Mouse (Mus musculus) embryonic facial prominence, embryonic 11.5 days (tissue): ENCODE data around the gene Helz. TPM values are rescaled to one million over a fixed set of nuclear protein-coding genes. Genes with fewer than 3 reads are reported as not detected.

Experiments used
- ATAC-seq: fragments of 200-750 bp; cut with Nextera tagmentation; replicated peaks from 2 replicates; pipeline ENCODE4 v1.8.0; 2017; ENCODE audit warnings: low read depth; ENCODE audit not compliant: insufficient number of reproducible peaks, low FRiP score, low TSS enrichment
- DNase-seq: peaks from one replicate; pipeline ENCODE4 v3.0.0-alpha.2; 2015; ENCODE audit warnings: low spot score
- H3K27ac ChIP-seq: fragments of 300-500 bp; sonication (generic); replicated peaks from 2 replicates; pipeline ENCODE4 v1.5.1; 2014; ENCODE audit warnings: mild to moderate bottlenecking, low read depth, low read length, control low read depth
- H3K27me3 ChIP-seq: fragments of 300-500 bp; sonication (generic); 2 replicates; pipeline ENCODE4 v1.6.1; 2014; ENCODE audit warnings: mild to moderate bottlenecking, low read length, moderate library complexity, mixed read lengths; ENCODE audit not compliant: control insufficient read depth, insufficient read depth
- H3K36me3 ChIP-seq: fragments of 300-500 bp; sonication (generic); replicated peaks from 2 replicates; pipeline ENCODE4 v1.6.1; 2014; ENCODE audit warnings: low read depth, mild to moderate bottlenecking, low read length, moderate library complexity, mixed read lengths; ENCODE audit not compliant: control insufficient read depth, insufficient read depth
- H3K4me1 ChIP-seq: fragments of 300-500 bp; sonication (generic); 2 replicates; pipeline ENCODE4 v1.6.1; 2014; ENCODE audit warnings: low read length, mixed read lengths; ENCODE audit not compliant: control insufficient read depth, insufficient read depth
- H3K4me2 ChIP-seq: fragments of 300-500 bp; sonication (generic); 2 replicates; pipeline ENCODE4 v1.6.1; 2014; ENCODE audit warnings: low read depth, mild to moderate bottlenecking, control low read depth, low read length, moderate library complexity
- H3K4me3 ChIP-seq: fragments of 300-500 bp; sonication (generic); 2 replicates; pipeline ENCODE4 v1.5.1; 2014; ENCODE audit warnings: low read depth, low read length, control low read depth
- H3K9ac ChIP-seq: fragments of 300-500 bp; sonication (generic); replicated peaks from 2 replicates; pipeline ENCODE4 v1.6.1; 2014; ENCODE audit warnings: mild to moderate bottlenecking, control low read depth, low read length
- H3K9me3 ChIP-seq: fragments of 300-500 bp; sonication (generic); replicated peaks from 2 replicates; pipeline ENCODE4 v1.6.1; 2016; ENCODE audit warnings: mild to moderate bottlenecking, low read length, inconsistent platforms, mixed read lengths; ENCODE audit not compliant: control insufficient read depth
- WGBS: fragments of 180-500 bp; shearing (Covaris S2); extraction: QIAGEN DNeasy Blood & Tissue Kit; methylation state at CpG from one replicate; pipeline ENCODE4 v1.1.7; 2014; 5-methylcytosine and 5-hydroxymethylcytosine counted together
- polyA plus RNA-seq: library from polyadenylated mRNA; unstranded; fragments of >200 nt; fragmentation: Nextera tagmentation; extraction: Ambion mirVana; gene quantifications from 2 replicates; pipeline ENCODE4 v1.2.1, GENCODE M21; 2014

Gene Helz
- polyA plus RNA-seq, 1 experiment from 2014 or later = 15.3 TPM

- DNase-seq (no peak), ATAC-seq (no peak)
- no peak overlapping the region for H3K27ac ChIP-seq
- H3K4me1 ChIP-seq = no peaks in the 10 kb centered on the region
- no peaks in the 10 kb centered on the region for H3K27me3 ChIP-seq
- no peak overlapping the region for H3K9ac ChIP-seq
- no peaks in the 10 kb centered on the region for H3K9me3 ChIP-seq
- H3K4me2 ChIP-seq = no peak overlapping the region
- WGBS = 75% methylated on average over 13 of the region's 13 CpGs
- H3K4me3 ChIP-seq = no peak overlapping the region
- H3K36me3 ChIP-seq = no peaks in the 10 kb centered on the region
Measured at GRCm38 (mm10) chr11:107728073-107728863, 180.5 kb downstream of the Helz start.

GRCm38 (mm10) chr11:107729141-107729540 lies 181.4 kb downstream of the Helz start:
- H3K4me3 ChIP-seq = no peak overlapping the region
- H3K9me3 ChIP-seq = no peaks in the 10 kb centered on the region
- ATAC-seq (no peak), DNase-seq (no peak)
- H3K4me1 ChIP-seq = no peaks in the 10 kb centered on the region
- H3K4me2 ChIP-seq = no peak overlapping the region
- no peak overlapping the region for H3K9ac ChIP-seq
- no peaks in the 10 kb centered on the region for H3K36me3 ChIP-seq
- H3K27ac ChIP-seq = no peak overlapping the region
- WGBS = 84% methylated on average over 7 of the region's 7 CpGs
- no peaks in the 10 kb centered on the region for H3K27me3 ChIP-seq

- H3K27ac ChIP-seq = no peak overlapping the region
- H3K27me3 ChIP-seq = no peaks in the 10 kb centered on the region
- H3K4me2 ChIP-seq = no peak overlapping the region
- DNase-seq = no peak
- WGBS = 86% methylated on average over 4 of the region's 4 CpGs
- no peak for ATAC-seq
- no peak overlapping the region for H3K9ac ChIP-seq
- no peaks in the 10 kb centered on the region for H3K4me1 ChIP-seq
- no peaks in the 10 kb centered on the region for H3K36me3 ChIP-seq
- H3K4me3 ChIP-seq = no peak overlapping the region
- H3K9me3 ChIP-seq = no peaks in the 10 kb centered on the region
Measured at GRCm38 (mm10) chr11:107730940-107731339, 183.2 kb downstream of the Helz start.

GRCm38 (mm10) chr11:107731498-107731897 lies 183.8 kb downstream of the Helz start:
- no peak overlapping the region for H3K4me2 ChIP-seq
- no peak for DNase-seq
- H3K27ac ChIP-seq = no peak overlapping the region
- H3K9me3 ChIP-seq = no peaks in the 10 kb centered on the region
- ATAC-seq = no peak
- no peaks in the 10 kb centered on the region for H3K36me3 ChIP-seq
- H3K4me1 ChIP-seq = no peaks in the 10 kb centered on the region
- 71% methylated on average over 5 of the region's 5 CpGs for WGBS
- no peaks in the 10 kb centered on the region for H3K27me3 ChIP-seq
- no peak overlapping the region for H3K9ac ChIP-seq
- H3K4me3 ChIP-seq = no peak overlapping the region

- Histone ChIP-seq H3K9me3 (no peaks in the 10 kb centered on the region), H3K27ac (no peak overlapping the region), H3K4me3 (no peak overlapping the region), H3K36me3 (no peaks in the 10 kb centered on the region), H3K4me2 (no peak overlapping the region), H3K4me1 (no peaks in the 10 kb centered on the region), H3K9ac (no peak overlapping the region), H3K27me3 (no peaks in the 10 kb centered on the region)
- no peak for ATAC-seq
- no peak for DNase-seq
- 71% methylated on average over 7 of the region's 7 CpGs for WGBS
Measured at GRCm38 (mm10) chr11:107734133-107734532, 186.4 kb downstream of the Helz start.

GRCm38 (mm10) chr11:107737886-107738285 lies 190.2 kb downstream of the Helz start:
- no peak overlapping the region for H3K27ac ChIP-seq
- WGBS = 65% methylated on average over 6 of the region's 6 CpGs
- DNase-seq (no peak), ATAC-seq (no peak)
- no peak overlapping the region for H3K4me3 ChIP-seq
- no peaks in the 10 kb centered on the region for H3K9me3 ChIP-seq
- no peaks in the 10 kb centered on the region for H3K4me1 ChIP-seq
- no peak overlapping the region for H3K9ac ChIP-seq
- no peak overlapping the region for H3K4me2 ChIP-seq
- H3K27me3 ChIP-seq = no peaks in the 10 kb centered on the region
- no peaks in the 10 kb centered on the region for H3K36me3 ChIP-seq

GRCm38 (mm10) chr11:107738418-107739099 lies 190.8 kb downstream of the Helz start:
- Histone ChIP-seq H3K4me2 (no peak overlapping the region), H3K27ac (no peak overlapping the region), H3K36me3 (no peaks in the 10 kb centered on the region), H3K4me1 (no peaks in the 10 kb centered on the region), H3K27me3 (no peaks in the 10 kb centered on the region), H3K4me3 (no peak overlapping the region), H3K9me3 (no peaks in the 10 kb centered on the region), H3K9ac (no peak overlapping the region)
- ATAC-seq (no peak), DNase-seq (no peak)
- 74% methylated on average over 20 of the region's 20 CpGs for whole genome bisulfite sequencing

- Histone ChIP-seq H3K27ac (no peak overlapping the region), H3K9me3 (no peaks in the 10 kb centered on the region), H3K27me3 (no peaks in the 10 kb centered on the region), H3K36me3 (no peaks in the 10 kb centered on the region), H3K9ac (no peak overlapping the region), H3K4me2 (no peak overlapping the region), H3K4me3 (no peak overlapping the region), H3K4me1 (no peaks in the 10 kb centered on the region)
- ATAC-seq (no peak), DNase-seq (no peak)
- 73% methylated on average over 3 of the region's 3 CpGs for WGBS
Measured at GRCm38 (mm10) chr11:107743100-107743499, 195.4 kb downstream of the Helz start.
